Comparison of ENCODE assay signal across 19 mouse cellular contexts in the genomic region with DNA sequence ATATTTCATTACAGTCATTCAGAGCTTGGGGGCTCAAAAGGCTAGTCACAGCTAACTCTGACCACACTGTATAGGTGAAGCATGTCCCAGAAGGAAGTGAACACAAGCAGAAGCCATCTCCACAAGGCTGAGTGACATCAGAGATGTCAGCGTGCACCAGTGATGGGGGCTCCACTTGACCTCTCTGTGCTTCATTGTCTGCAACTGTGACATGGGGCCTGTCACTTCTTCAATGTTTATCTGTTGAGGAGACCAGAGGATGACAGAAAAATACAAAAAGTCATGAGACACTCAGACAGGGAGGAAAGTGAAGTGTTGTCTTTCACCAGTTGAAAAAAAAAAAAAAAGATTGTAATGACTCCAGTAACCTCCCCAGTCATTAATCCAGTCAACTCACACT.
DNase-seq lines count a peak whose midpoint lies in the region; ATAC-seq lines count a peak whose summit lies in the region.
"Had no signal": no experiment of that assay in that cellular context is flagged by ENCODE, and none has a peak within 500 bp of the region (broad histone marks: within the 10 kb centered on the region; RNA-seq: fewer than 3 reads in every experiment).

No protein-coding gene starts in this region.

- ATAC-seq in kidney, embryonic 14.5 days (ENCODE audit: low FRiP score, low TSS enrichment), result peak; percentile 55; the same call in 1 of the 2 replicates
- ATAC-seq: activated CD4-positive, CD25-positive, alpha-beta regulatory T cell, adult 4 months; CD4-positive, CD25-positive, alpha-beta regulatory T cell, adult 4 months; Patski had no signal

- H3K27me3 ChIP-seq in kidney, embryonic 14.5 days (ENCODE audit: control insufficient read depth, insufficient read depth, low read length), result no peaks in the 10 kb centered on the region
- H3K27me3 ChIP-seq: CH12.LX, Patski had no signal

- WGBS in kidney, embryonic 14.5 days, result 35% methylated on average over 1 of the region's 1 CpGs

- intact Hi-C loops in heart, postnatal 25 days (cut with DNase I), result no loop called here

- no peak overlapping the region for H3K27ac ChIP-seq in kidney, embryonic 14.5 days (ENCODE audit: low read depth, low read length)

- H3K4me1 ChIP-seq in kidney, embryonic 14.5 days (ENCODE audit: control insufficient read depth, insufficient read depth, low read length), result 0 out of 2 replicates have a peak, but pooled peaks cover 4% of the 10 kb centered on the region

- H3K9me3 ChIP-seq in kidney, embryonic 14.5 days (ENCODE audit: control insufficient read depth, low read length), result no peaks in the 10 kb centered on the region

- peak; percentile 54 for DNase-seq in heart, adult 11 months
- DNase-seq in heart, postnatal 25 days (ENCODE audit: low spot score), result no peak
- DNase-seq in kidney, postnatal 36 days, result no peak
- DNase-seq: adrenal gland, adult 2 months; adrenal gland, adult 8-10 months; adrenal gland, postnatal 10 days; adrenal gland, postnatal 14 days; adrenal gland, postnatal 25 days; adrenal gland, postnatal 36 days; B cell, adult 2 months; cerebellum, adult 11 months; cerebellum, adult 11-12 months; cerebellum, adult 18-20 months had no signal

- H3K4me2 ChIP-seq in kidney, embryonic 14.5 days (replicated peaks; ENCODE audit: low read depth, low read length), result no peak overlapping the region

- H3K36me3 ChIP-seq in kidney, embryonic 14.5 days (ENCODE audit: control insufficient read depth, insufficient read depth, low read length), result no peaks in the 10 kb centered on the region
- H3K36me3 ChIP-seq: G1E had no signal

- H3K4me3 ChIP-seq in kidney, embryonic 14.5 days (ENCODE audit: low read length), result no peak overlapping the region

- H3K9ac ChIP-seq in kidney, embryonic 14.5 days (ENCODE audit: low read depth, low read length), result no peak overlapping the region
